Mouse (Mus musculus): ENCODE measurements around the gene Pank4. TPM values are rescaled to one million over a fixed set of nuclear protein-coding genes. Genes with fewer than 3 reads are reported as not detected.
A peak's percentile ranks its signal among the peaks of the same experiment; 100 is the strongest.

Gene Pank4
- polyA plus RNA-seq, 1 experiment = 24.1 TPM

DNA sequence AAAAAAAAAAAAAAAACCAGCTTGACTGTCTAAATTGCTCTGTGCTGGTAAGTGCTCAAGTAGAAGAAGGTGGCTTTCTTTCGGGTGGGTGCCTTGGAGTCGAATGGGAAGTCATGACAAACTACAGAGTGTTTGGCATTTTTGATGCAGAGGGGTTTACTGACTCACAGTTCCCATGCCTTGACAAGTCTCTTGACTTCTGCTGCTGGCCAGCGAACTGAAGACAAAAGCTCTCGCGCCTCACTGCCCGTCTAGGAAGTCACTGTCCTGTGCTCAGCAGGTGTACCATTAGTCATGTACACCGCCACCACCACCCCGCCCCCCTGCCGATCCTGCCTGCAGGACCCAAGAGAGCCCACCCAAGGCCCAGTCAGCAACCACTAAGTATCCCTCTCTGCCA lies 7.3 kb upstream of the Pank4 start:
- Histone ChIP-seq H3K27ac (ENCODE audit: insufficient read depth, low read depth, low read length) (no peak overlapping the region), H3K4me3 (ENCODE audit: insufficient read depth, low read length) (no peak overlapping the region), H3K4me1 (ENCODE audit: control insufficient read depth, insufficient read depth, low read length) (no peaks in the 10 kb centered on the region)
- TF ChIP-seq POLR2A (IDR thresholded peaks at IDR 0.05; ENCODE audit: borderline replicate concordance, low read depth, low read length) (no peak), CTCF (IDR thresholded peaks at IDR 0.05; ENCODE audit: low read depth, low read length) (no peak)

- TF ChIP-seq CTCF (IDR thresholded peaks at IDR 0.05; ENCODE audit: low read depth, low read length) = no peak
- TF ChIP-seq POLR2A (IDR thresholded peaks at IDR 0.05; ENCODE audit: borderline replicate concordance, low read depth, low read length) = no peak
- Histone ChIP-seq H3K4me3 (ENCODE audit: insufficient read depth, low read length) (no peak overlapping the region), H3K27ac (ENCODE audit: insufficient read depth, low read depth, low read length) (no peak overlapping the region), H3K4me1 (ENCODE audit: control insufficient read depth, insufficient read depth, low read length) (no peaks in the 10 kb centered on the region)
Measured at GRCm38 (mm10) chr4:154957289-154957993, 6.5 kb upstream of the Pank4 start.

DNA sequence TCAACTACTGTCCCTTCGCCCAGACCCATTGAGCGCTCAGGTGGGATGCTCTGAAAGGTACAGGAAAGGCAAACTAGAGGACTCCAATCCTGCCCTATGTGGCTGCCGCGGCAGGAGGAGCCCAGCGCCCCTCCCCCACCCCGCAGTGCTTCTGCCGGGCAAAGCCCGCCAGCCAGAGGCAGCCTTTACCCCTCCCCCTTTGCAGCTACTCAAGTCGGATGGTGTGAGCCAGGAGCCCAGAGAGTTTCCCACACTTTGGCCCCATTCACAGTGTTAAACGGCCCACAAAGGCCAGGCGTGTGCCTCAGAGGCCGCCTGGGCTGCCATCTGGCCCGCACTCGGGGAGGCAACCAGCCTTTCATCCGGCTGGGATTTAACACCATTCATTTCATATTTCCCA lies 5.8 kb upstream of the Pank4 start:
- no peak for TF ChIP-seq POLR2A (IDR thresholded peaks at IDR 0.05; ENCODE audit: borderline replicate concordance, low read depth, low read length)
- no peak for TF ChIP-seq CTCF (IDR thresholded peaks at IDR 0.05; ENCODE audit: low read depth, low read length)

DNA sequence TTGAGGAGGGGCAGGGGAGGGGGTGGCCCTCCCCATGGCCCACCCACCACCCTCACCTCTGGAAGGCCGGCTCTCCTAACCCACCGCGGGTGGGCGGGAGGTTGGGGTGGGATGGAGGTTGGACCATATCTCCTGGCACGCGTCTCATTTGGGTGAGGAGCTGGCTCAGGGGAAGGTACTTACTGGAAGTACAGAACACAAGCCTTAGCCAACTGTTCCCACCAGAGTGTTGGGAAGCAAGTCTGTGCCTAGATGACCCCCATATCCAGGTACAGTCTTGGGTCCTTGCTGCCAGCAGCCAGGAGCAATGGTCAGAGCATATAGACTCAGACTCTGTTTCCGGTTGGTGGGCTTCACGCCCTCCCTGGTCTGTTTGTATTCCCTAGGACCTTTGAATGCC lies 5.3 kb upstream of the Pank4 start:
- Histone ChIP-seq H3K4me3 (ENCODE audit: insufficient read depth, low read length) (no peak overlapping the region), H3K27ac (ENCODE audit: insufficient read depth, low read depth, low read length) (no peak overlapping the region), H3K4me1 (ENCODE audit: control insufficient read depth, insufficient read depth, low read length) (no peaks in the 10 kb centered on the region)
- no peak for TF ChIP-seq CTCF (IDR thresholded peaks at IDR 0.05; ENCODE audit: low read depth, low read length)
- no peak for TF ChIP-seq POLR2A (IDR thresholded peaks at IDR 0.05; ENCODE audit: borderline replicate concordance, low read depth, low read length)

More for the DNA sequence above, 5.8 kb upstream of the Pank4 start:
- Histone ChIP-seq H3K27ac (ENCODE audit: insufficient read depth, low read depth, low read length) (no peak overlapping the region), H3K4me1 (ENCODE audit: control insufficient read depth, insufficient read depth, low read length) (no peaks in the 10 kb centered on the region), H3K4me3 (ENCODE audit: insufficient read depth, low read length) (no peak overlapping the region)

GRCm38 (mm10) chr4:154960021-154960689 lies 3.8 kb upstream of the Pank4 start:
- H3K27ac ChIP-seq (ENCODE audit: insufficient read depth, low read depth, low read length) = no peak overlapping the region
- H3K4me1 ChIP-seq (ENCODE audit: control insufficient read depth, insufficient read depth, low read length) = peaks cover 1% of the 10 kb centered on the region; the same call in 1 of the 2 replicates
- TF ChIP-seq POLR2A (IDR thresholded peaks at IDR 0.05; ENCODE audit: borderline replicate concordance, low read depth, low read length) = no peak
- TF ChIP-seq CTCF (IDR thresholded peaks at IDR 0.05; ENCODE audit: low read depth, low read length) = no peak
- peak overlapping the region; percentile 43; the same call in 1 of the 2 replicates for H3K4me3 ChIP-seq (ENCODE audit: insufficient read depth, low read length)

DNA sequence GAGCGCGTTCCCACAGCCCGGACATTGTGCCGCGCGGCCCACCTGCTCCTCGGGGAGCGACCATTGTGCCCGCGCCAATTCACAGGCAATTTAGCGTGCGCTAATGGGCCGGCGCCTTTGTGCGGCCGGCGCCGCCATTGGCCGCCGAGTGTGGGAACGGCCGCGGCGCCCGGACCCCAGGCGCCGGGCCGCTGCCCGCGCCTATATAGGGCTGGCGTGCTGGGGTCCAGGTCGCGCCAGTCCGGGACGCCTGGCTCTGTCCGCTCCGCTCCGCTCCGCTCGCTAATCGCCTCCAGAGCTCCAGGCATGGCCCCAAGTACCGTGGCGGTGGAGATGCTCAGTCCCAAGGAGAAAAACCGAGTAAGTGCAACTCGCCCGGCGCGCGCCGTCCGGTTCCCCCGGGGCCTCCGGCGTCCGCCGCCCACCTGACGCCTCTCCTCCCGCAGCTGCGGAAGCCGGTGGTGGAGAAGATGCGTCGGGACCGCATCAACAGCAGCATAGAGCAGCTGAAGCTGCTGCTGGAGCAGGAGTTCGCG lies 3.2 kb upstream of the Pank4 start, which contains the start of gene Hes5:
Gene Hes5, plus strand, starts transcription at position 234 of the 536 bp plus-strand sequence.
- TF ChIP-seq POLR2A (IDR thresholded peaks at IDR 0.05; ENCODE audit: borderline replicate concordance, low read depth, low read length) (no peak), CTCF (IDR thresholded peaks at IDR 0.05; ENCODE audit: low read depth, low read length) (no peak)
- Histone ChIP-seq H3K4me1 (ENCODE audit: control insufficient read depth, insufficient read depth, low read length) (peaks cover 7% of the 10 kb centered on the region), H3K4me3 (ENCODE audit: insufficient read depth, low read length) (peak within 1 kb of the TSS; percentile 43), H3K27ac (ENCODE audit: insufficient read depth, low read depth, low read length) (no peak within 1 kb of the TSS)

DNA sequence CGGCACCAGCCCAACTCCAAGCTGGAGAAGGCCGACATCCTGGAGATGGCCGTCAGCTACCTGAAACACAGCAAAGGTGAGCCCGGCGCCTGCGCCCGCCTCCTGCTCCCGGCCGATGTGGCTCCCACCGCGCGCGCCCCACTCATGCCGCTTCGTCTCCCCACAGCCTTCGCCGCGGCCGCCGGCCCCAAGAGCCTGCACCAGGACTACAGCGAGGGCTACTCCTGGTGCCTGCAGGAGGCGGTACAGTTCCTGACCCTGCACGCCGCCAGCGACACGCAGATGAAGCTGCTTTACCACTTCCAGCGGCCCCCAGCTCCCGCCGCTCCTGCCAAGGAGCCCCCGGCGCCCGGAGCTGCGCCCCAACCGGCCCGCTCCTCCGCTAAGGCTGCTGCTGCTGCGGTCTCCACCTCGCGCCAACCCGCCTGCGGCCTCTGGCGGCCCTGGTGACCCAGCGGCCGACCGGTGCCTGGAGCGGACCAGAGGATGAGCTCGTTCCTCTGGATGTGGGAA lies 2.6 kb upstream of the Pank4 start:
- Histone ChIP-seq H3K4me1 (ENCODE audit: control insufficient read depth, insufficient read depth, low read length) (peaks cover 12% of the 10 kb centered on the region), H3K27ac (ENCODE audit: insufficient read depth, low read depth, low read length) (no peak overlapping the region), H3K4me3 (ENCODE audit: insufficient read depth, low read length) (peak overlapping the region; percentile 43)
- TF ChIP-seq POLR2A (IDR thresholded peaks at IDR 0.05; ENCODE audit: borderline replicate concordance, low read depth, low read length) = no peak
- TF ChIP-seq CTCF (IDR thresholded peaks at IDR 0.05; ENCODE audit: low read depth, low read length) = no peak

- TF ChIP-seq POLR2A (IDR thresholded peaks at IDR 0.05; ENCODE audit: borderline replicate concordance, low read depth, low read length) (no peak), CTCF (IDR thresholded peaks at IDR 0.05; ENCODE audit: low read depth, low read length) (no peak)
- Histone ChIP-seq H3K4me1 (ENCODE audit: control insufficient read depth, insufficient read depth, low read length) (peaks cover 12% of the 10 kb centered on the region), H3K4me3 (ENCODE audit: insufficient read depth, low read length) (no peak overlapping the region), H3K27ac (ENCODE audit: insufficient read depth, low read depth, low read length) (no peak overlapping the region)
Measured at GRCm38 (mm10) chr4:154961911-154962310, 2.0 kb upstream of the Pank4 start.

DNA sequence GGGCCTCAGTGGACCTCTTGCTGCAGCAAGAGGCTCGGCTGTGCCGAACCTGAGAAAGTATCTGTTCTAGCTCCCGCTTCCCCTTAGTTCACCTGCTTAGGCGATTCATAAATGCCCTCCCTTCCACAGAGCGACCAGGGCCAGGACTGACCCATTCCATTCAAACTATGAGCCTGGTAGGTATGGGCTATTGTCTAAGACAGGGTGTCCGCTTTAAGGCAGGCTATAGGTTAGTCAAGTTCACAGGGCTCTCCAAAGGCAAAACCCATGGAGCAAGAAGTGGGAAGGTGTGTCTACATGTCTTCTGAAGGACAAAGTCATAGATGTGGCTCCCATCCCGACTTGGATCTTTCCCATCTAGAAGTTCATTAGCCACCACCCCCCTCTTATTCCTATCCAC lies 1.2 kb upstream of the Pank4 start:
- Histone ChIP-seq H3K4me3 (ENCODE audit: insufficient read depth, low read length) (no peak overlapping the region), H3K4me1 (ENCODE audit: control insufficient read depth, insufficient read depth, low read length) (peaks cover 18% of the 10 kb centered on the region), H3K27ac (ENCODE audit: insufficient read depth, low read depth, low read length) (no peak overlapping the region)
- TF ChIP-seq POLR2A (IDR thresholded peaks at IDR 0.05; ENCODE audit: borderline replicate concordance, low read depth, low read length) = no peak
- TF ChIP-seq CTCF (IDR thresholded peaks at IDR 0.05; ENCODE audit: low read depth, low read length) = no peak
